Mouse (Mus musculus) right cerebral cortex, adult 2 months (tissue): ENCODE data around the gene Gm8229.
"Not testable (repeated sequence)": the region's sequence is repeated elsewhere in the genome, so short reads cannot be mapped to it uniquely, and the experiment has no call there.

Experiments
- DNase-seq, 2 experiments: peaks; one replicate each; pipeline ENCODE4 v3.0.0; 2021 to 2022; ENCODE audit warnings: low spot score in 2 of 2

Gm8229 gene

DNA sequence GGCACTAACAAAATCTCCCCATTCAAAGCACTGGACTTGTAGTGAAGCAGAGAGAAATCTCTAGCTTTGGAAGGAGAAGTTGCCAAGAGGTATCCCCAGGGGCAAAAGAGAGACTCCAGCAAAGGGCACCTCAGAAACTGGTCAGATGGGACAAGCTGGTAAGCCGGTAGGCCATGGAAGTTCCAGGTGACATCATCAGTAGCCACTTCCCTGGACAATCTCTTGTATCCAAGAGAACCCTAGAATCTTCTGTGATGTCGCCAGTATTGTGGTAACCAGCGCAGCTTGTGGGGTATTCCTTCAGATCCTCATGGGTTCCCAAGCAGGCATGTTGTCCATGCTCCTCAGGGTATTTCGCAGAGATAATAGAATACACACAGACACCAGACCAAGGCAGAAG, at the start of gene Gm8229:
TSS of gene Gm8229 (plus strand) at position 301 of the 400 bp plus-strand sequence.
- not testable (repeated sequence) for DNase-seq

DNA sequence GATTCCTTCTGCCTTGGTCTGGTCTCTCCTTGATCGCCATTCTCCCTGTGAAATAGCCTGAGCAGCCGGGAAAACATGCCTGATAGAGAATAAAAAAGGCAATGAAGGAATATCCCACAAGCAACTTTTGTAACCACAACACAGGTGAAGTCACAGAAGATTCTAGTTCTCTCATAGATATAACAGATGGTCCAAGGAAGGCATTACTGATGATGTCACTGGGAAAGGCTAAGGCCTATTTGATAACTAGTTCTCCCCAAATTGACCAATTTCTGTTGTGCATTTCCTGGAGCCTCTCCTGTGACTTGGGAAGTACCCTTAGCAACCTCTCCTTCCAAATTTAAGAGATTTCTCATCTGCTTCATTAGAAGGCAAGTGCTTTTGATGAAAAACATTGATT, 26.7 kb upstream of the Gm8229 start, which contains the start of gene Gm5930:
TSS of gene Gm5930 (minus strand) at position 101 of the 400 bp plus-strand sequence.
- not testable (repeated sequence) for DNase-seq

DNA sequence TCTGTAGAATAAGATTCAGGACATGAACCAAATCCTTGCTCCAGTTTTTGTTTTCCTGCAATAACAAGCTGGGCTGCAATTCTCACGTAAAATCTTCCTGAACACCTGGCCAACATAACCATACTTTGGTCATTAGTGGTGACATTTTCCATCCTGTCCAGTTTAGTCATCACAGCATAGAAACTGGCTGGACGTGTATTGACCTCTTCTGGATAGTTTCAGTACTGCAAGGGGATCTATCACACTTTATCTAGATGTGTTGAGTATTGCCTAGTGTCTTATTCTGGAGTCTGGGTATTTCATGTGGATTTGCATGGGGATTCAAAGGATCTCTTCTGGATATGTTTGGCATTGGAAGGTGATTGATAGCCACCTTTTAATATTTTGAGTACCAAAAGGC, 3.7 kb upstream of the Gm8229 start:
- DNase-seq, result not testable (repeated sequence)

GRCm38 (mm10) chr14:44362301-44362700, 2.9 kb upstream of the Gm8229 start:
- DNase-seq, result not testable (repeated sequence)

DNA sequence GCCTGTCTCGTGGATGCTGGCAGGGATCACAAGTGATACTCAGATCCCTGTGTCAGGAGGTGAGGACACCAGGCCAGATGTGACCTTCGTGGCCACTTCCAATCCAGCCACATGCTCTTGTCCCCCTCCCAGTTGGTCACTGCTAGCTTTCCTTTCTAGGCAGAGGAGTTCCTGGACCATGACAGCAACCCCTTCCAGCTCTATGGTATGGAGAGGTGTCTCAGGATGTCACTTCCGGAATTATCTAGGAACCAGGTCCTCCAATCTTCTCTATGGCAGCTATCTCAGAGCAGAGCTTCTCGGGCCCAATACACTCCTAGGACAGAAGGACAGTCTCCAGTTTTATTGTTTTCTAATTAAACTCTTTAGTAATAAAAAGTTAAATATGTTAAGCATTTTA, 19.1 kb downstream of the Gm8229 start:
- DNase-seq, result not testable (repeated sequence)

DNA sequence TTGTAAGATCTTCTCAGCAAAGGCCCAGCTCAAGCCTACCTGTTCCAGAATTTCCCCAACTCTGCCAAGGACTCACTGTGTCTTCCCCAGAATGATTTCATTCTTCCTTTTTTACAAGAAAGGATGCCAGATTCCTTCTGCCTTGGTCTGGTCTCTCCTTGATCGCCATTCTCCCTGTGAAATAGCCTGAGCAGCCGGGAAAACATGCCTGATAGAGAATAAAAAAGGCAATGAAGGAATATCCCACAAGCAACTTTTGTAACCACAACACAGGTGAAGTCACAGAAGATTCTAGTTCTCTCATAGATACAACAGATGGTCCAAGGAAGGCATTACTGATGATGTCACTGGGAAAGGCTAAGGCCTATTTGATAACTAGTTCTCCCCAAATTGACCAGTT, 45.4 kb downstream of the Gm8229 start, which contains the start of gene Gm3371:
TSS of gene Gm3371 (minus strand) at position 101 of the 400 bp plus-strand sequence.
- not testable (repeated sequence) for DNase-seq
